Mouse (Mus musculus) embryonic fibroblast, embryonic 13.5 days (primary cell): ENCODE measurements around the gene Cfap206.

Experiments used
- CTCF ChIP-seq: IDR thresholded peaks from 2 replicates; pipeline ENCODE4 v1.5.1; 2011; ENCODE audit warnings: mild to moderate bottlenecking, control low read depth, low read length, moderate library complexity, borderline replicate concordance; ENCODE audit not compliant: insufficient read depth
- POLR2A ChIP-seq: IDR thresholded peaks from 2 replicates; pipeline ENCODE4 v1.6.1; 2011; ENCODE audit warnings: low read depth, mild to moderate bottlenecking, control low read depth, low read length, moderate library complexity

DNA sequence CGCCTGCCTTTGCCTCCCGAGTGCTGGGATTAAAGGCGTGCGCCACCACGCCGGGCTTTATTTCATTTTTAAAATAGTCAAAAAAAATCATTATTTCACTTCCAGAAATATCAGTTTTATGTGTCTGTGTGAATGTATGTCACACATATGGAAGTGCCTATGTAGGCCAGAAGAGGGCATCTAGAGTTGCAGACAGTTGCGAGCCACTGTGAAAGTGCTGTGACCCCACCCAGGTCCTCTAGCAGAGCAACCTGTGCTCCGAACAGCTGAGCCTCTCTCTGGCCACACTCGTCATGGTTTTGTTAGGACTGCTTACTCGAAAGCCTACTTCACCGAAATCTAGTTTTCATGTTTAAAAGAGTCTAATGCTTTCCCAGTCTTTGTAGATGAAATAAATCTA is 27.8 kb downstream of the Cfap206 start:
- TF ChIP-seq POLR2A, result no peak
- TF ChIP-seq CTCF, result no peak
